Mouse (Mus musculus) midbrain, embryonic 14.5 days (tissue): Measurements from ENCODE around the gene Stxbp6. TPM values are rescaled to one million over a fixed set of nuclear protein-coding genes. Genes with fewer than 3 reads are reported as not detected.
A peak's percentile ranks its signal among the peaks of the same experiment; 100 is the strongest.
"Not testable (repeated sequence)": the region's sequence is repeated elsewhere in the genome, so short reads cannot be mapped to it uniquely, and the experiment has no call there.

Experiments used
- ATAC-seq: fragments of 200-750 bp; cut with Nextera tagmentation; 2 replicates; pipeline ENCODE4 v1.8.0; 2017; ENCODE audit warnings: moderate number of reproducible peaks, moderate library complexity; ENCODE audit not compliant: low FRiP score, low TSS enrichment
- DNase-seq: peaks from one replicate; pipeline ENCODE4 v3.0.0-alpha.2; 2015
- H3K27ac ChIP-seq: fragments of 300-500 bp; sonication (generic); replicated peaks from 2 replicates; pipeline ENCODE4 v1.5.1; 2014; ENCODE audit warnings: mild to moderate bottlenecking, low read depth, low read length, moderate library complexity
- H3K27me3 ChIP-seq: fragments of 300-500 bp; sonication (generic); 2 replicates; pipeline ENCODE4 v1.6.1; 2014; ENCODE audit warnings: low read length, control low read depth, mixed read lengths; ENCODE audit not compliant: control insufficient read depth, insufficient read depth
- H3K36me3 ChIP-seq: fragments of 300-500 bp; sonication (generic); 2 replicates; pipeline ENCODE4 v1.6.1; 2014; ENCODE audit warnings: low read length, control low read depth; ENCODE audit not compliant: control insufficient read depth, insufficient read depth
- H3K4me1 ChIP-seq: fragments of 300-500 bp; sonication (generic); 2 replicates; pipeline ENCODE4 v1.6.1; 2014; ENCODE audit warnings: mild to moderate bottlenecking, antibody characterized with exemption, low read length, control low read depth; ENCODE audit not compliant: control insufficient read depth, insufficient read depth
- H3K4me2 ChIP-seq: fragments of 300-500 bp; sonication (generic); 2 replicates; pipeline ENCODE4 v1.6.1; 2014; ENCODE audit warnings: mild to moderate bottlenecking, low read length, moderate library complexity
- H3K4me3 ChIP-seq: fragments of 300-500 bp; sonication (generic); replicated peaks from 2 replicates; pipeline ENCODE4 v1.5.1; 2014; ENCODE audit warnings: low read depth, low read length
- H3K9ac ChIP-seq: fragments of 300-500 bp; sonication (generic); replicated peaks from 2 replicates; pipeline ENCODE4 v1.6.1; 2014; ENCODE audit warnings: mild to moderate bottlenecking, low read length, moderate library complexity
- H3K9me3 ChIP-seq: fragments of 300-500 bp; sonication (generic); 2 replicates; pipeline ENCODE4 v1.6.1; 2016; ENCODE audit warnings: low read length, control low read depth, mixed read lengths; ENCODE audit not compliant: control insufficient read depth
- WGBS: fragments of 180-500 bp; shearing (Covaris S2); extraction: QIAGEN DNeasy Blood & Tissue Kit; methylation state at CpG from one replicate; pipeline ENCODE4 v1.1.7; 2014; 5-methylcytosine and 5-hydroxymethylcytosine counted together
- polyA plus RNA-seq: library from polyadenylated mRNA; unstranded; fragments of >200 nt; fragmentation: Nextera tagmentation; extraction: Ambion mirVana; gene quantifications from 2 replicates; pipeline ENCODE4 v1.2.1, GENCODE M21; 2014

The Stxbp6 gene
- polyA plus RNA-seq = 15.6 TPM in 2 replicates

GRCm38 (mm10) chr12:45074611-45075342, at the start of gene Stxbp6:
TSS of gene Stxbp6 (minus strand) at chr12:45074709.
- H3K4me1 ChIP-seq = no peaks in the 10 kb centered on the region
- peak within 1 kb of the TSS; percentile 99 for H3K4me2 ChIP-seq
- peak; percentile 21; the same call in 1 of the 2 replicates for ATAC-seq
- H3K27me3 ChIP-seq = peaks cover 8% of the 10 kb centered on the region; the same call in 1 of the 2 replicates
- peak within 1 kb of the TSS; percentile 77 for H3K4me3 ChIP-seq
- no peaks in the 10 kb centered on the region for H3K36me3 ChIP-seq
- no peaks in the 10 kb centered on the region for H3K9me3 ChIP-seq
- peak; percentile 84 for DNase-seq
- peak within 1 kb of the TSS; percentile 72 for H3K9ac ChIP-seq
- peak within 1 kb of the TSS; percentile 63 for H3K27ac ChIP-seq
- WGBS = 1% methylated on average over 20 of the region's 20 CpGs

DNA sequence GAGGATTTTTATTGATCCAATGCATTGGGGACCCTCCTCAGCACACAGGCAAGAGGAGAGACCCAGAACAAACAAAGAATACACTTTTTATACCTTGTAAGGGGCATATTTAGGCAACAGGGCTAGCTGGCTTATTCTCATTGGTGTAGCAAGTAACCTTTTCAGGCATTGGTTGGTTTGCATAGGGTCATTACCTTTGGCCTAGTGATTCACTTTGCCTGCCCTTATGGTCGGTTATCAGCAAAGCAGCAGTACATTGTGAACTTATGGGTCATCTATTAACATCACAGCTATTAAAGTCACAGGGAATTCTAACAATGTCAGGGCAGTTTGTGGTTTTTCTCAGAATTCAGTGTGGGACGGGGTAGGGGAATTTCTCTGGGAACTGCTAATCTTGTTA, 28.4 kb upstream of the Stxbp6 start:
- not testable (repeated sequence) for H3K27ac ChIP-seq, H3K9me3 ChIP-seq, H3K9ac ChIP-seq, H3K36me3 ChIP-seq, H3K4me2 ChIP-seq, ATAC-seq, H3K27me3 ChIP-seq, H3K4me3 ChIP-seq, H3K4me1 ChIP-seq, DNase-seq
- WGBS = 81% methylated on average over 2 of the region's 2 CpGs

GRCm38 (mm10) chr12:45093732-45094131, 19.2 kb upstream of the Stxbp6 start:
- ATAC-seq (no peak), DNase-seq (no peak)
- no peaks in the 10 kb centered on the region for H3K9me3 ChIP-seq
- no peak overlapping the region for H3K4me2 ChIP-seq
- no peak overlapping the region for H3K27ac ChIP-seq
- H3K4me1 ChIP-seq = no peaks in the 10 kb centered on the region
- H3K27me3 ChIP-seq = no peaks in the 10 kb centered on the region
- H3K36me3 ChIP-seq = no peaks in the 10 kb centered on the region
- no peak overlapping the region for H3K4me3 ChIP-seq
- no peak overlapping the region for H3K9ac ChIP-seq
- WGBS = 77% methylated on average over 2 of the region's 2 CpGs

DNA sequence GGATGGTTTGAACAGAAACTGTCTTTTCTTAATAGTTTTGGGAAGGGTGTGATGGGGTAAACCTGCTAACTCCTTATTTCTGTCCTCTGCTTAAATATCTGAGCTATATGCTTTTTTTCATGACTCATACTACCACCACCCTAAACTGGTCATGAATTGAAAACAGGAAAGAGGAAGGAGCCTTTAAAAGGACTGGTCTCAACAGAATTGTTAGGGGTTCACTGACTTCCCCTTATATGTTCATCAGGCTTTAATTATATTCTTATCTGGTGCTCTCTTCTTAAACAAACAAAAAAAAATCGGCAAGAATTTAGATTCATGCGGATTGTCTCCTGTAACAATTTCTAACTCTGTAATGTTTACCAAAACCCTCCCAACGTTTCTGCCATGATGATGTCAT, 17.9 kb upstream of the Stxbp6 start:
- Histone ChIP-seq H3K4me3 (no peak overlapping the region), H3K9me3 (no peaks in the 10 kb centered on the region), H3K36me3 (no peaks in the 10 kb centered on the region), H3K27ac (no peak overlapping the region), H3K27me3 (no peaks in the 10 kb centered on the region), H3K4me1 (no peaks in the 10 kb centered on the region), H3K4me2 (no peak overlapping the region), H3K9ac (no peak overlapping the region)
- 84% methylated on average over 3 of the region's 3 CpGs for WGBS
- DNase-seq (no peak), ATAC-seq (no peak)

DNA sequence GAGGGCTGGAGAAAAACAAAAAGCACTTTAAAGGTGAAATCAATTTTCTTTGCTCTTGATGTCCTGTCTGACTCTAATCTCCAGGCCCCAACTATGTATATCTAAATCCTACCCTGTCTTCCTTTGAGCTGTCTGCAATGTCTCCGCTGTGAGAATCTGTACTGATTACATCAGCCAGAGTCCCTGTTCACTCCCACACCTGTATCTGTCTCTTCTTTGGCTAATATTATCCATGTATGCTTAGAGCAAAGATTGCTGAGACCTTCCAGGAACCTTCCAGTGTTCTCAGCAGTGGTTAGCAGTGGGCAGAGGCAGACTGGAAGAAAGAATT, 8.6 kb upstream of the Stxbp6 start:
- WGBS = 70% methylated on average over 1 of the region's 1 CpGs
- ATAC-seq = no peak
- Histone ChIP-seq H3K4me2 (no peak overlapping the region), H3K27me3 (no peaks in the 10 kb centered on the region), H3K9ac (no peak overlapping the region), H3K36me3 (no peaks in the 10 kb centered on the region), H3K4me3 (no peak overlapping the region), H3K4me1 (no peaks in the 10 kb centered on the region), H3K27ac (no peak overlapping the region), H3K9me3 (no peaks in the 10 kb centered on the region)
- DNase-seq = no peak

- Histone ChIP-seq H3K27me3 (no peaks in the 10 kb centered on the region), H3K4me1 (no peaks in the 10 kb centered on the region), H3K27ac (no peak overlapping the region), H3K9me3 (no peaks in the 10 kb centered on the region), H3K4me2 (no peak overlapping the region), H3K4me3 (no peak overlapping the region), H3K9ac (no peak overlapping the region), H3K36me3 (no peaks in the 10 kb centered on the region)
- WGBS = 88% methylated on average over 4 of the region's 4 CpGs
- ATAC-seq = no peak
- no peak for DNase-seq
Measured at GRCm38 (mm10) chr12:45082379-45083144, 8.1 kb upstream of the Stxbp6 start.

DNA sequence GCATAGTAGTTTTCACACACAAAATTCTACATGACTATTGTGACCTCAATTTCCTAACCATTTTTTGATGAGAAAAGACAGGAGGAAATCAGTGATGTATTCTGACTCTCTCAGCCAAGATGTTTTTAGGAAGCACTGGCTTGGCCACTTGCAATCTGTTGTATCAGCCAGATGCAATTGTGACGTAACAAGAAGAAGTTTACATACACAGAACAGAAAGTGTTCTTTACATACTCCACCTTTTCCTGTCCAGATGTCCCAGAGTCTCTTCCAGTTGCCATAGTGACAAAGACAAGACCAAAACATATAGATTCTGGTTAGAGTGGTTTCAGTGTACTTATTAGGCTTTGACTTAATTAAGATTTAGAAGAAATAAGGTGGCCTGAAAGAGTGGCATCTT, 7.1 kb upstream of the Stxbp6 start:
- DNase-seq (no peak), ATAC-seq (no peak)
- Histone ChIP-seq H3K27ac (no peak overlapping the region), H3K27me3 (no peaks in the 10 kb centered on the region), H3K9me3 (no peaks in the 10 kb centered on the region), H3K4me1 (no peaks in the 10 kb centered on the region), H3K4me2 (no peak overlapping the region), H3K36me3 (no peaks in the 10 kb centered on the region), H3K4me3 (no peak overlapping the region), H3K9ac (no peak overlapping the region)
- 81% methylated on average over 1 of the region's 1 CpGs for WGBS

DNA sequence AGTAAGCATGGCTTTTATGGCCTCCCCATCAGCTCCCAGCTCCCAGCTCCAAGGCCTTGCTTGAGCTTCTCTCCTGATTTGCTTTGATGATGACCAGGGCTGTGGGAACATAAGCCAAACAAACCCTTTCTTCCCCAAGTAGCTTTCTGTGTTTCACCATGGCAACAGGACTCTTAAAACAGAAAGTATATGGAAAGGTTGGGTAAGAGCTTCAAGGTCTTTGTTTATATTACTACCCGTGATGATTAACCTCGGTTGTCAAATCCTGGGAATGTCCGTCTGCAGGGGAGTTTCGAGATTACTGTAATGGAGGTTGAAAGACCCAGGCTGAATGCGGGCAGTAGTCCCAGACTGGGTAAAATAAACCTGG, 6.2 kb upstream of the Stxbp6 start:
- H3K4me2 ChIP-seq = no peak overlapping the region
- no peak for DNase-seq
- H3K27me3 ChIP-seq = peaks cover 5% of the 10 kb centered on the region; the same call in 1 of the 2 replicates
- H3K36me3 ChIP-seq = no peaks in the 10 kb centered on the region
- 81% methylated on average over 5 of the region's 5 CpGs for WGBS
- H3K4me1 ChIP-seq = no peaks in the 10 kb centered on the region
- H3K9ac ChIP-seq = no peak overlapping the region
- H3K9me3 ChIP-seq = no peaks in the 10 kb centered on the region
- no peak overlapping the region for H3K27ac ChIP-seq
- ATAC-seq = no peak
- no peak overlapping the region for H3K4me3 ChIP-seq
